Mouse (Mus musculus) frontal cortex, postnatal 25 days (tissue): ENCODE measurements around the gene Mapkapk3.
"Not testable (repeated sequence)": the region's sequence is repeated elsewhere in the genome, so short reads cannot be mapped to it uniquely, and the experiment has no call there.

Experiments
- DNase-seq, 2 experiments: peaks; one replicate each; pipeline ENCODE4 v3.0.0; 2022; ENCODE audit warnings: low spot score in 2 of 2

Mapkapk3 gene

GRCm38 (mm10) chr9:107307099-107307872 lies 17.6 kb upstream of the Mapkapk3 start:
- no peak for DNase-seq

- DNase-seq, result not testable (repeated sequence)
Observed at GRCm38 (mm10) chr9:107306673-107307072, 17.0 kb upstream of the Mapkapk3 start.

GRCm38 (mm10) chr9:107305601-107306542 lies 16.2 kb upstream of the Mapkapk3 start:
- DNase-seq, result no peak

GRCm38 (mm10) chr9:107305012-107305411 lies 15.3 kb upstream of the Mapkapk3 start:
- DNase-seq, result no peak

- no peak for DNase-seq
Observed at GRCm38 (mm10) chr9:107304383-107304782, 14.7 kb upstream of the Mapkapk3 start.

- DNase-seq, result no peak
Observed at GRCm38 (mm10) chr9:107303900-107304299, 14.2 kb upstream of the Mapkapk3 start.

- DNase-seq, result no peak
Observed at GRCm38 (mm10) chr9:107303121-107303820, 13.6 kb upstream of the Mapkapk3 start.

GRCm38 (mm10) chr9:107302592-107302991 lies 12.9 kb upstream of the Mapkapk3 start:
- no peak for DNase-seq

GRCm38 (mm10) chr9:107301554-107302331 lies 12.1 kb upstream of the Mapkapk3 start:
- DNase-seq, result no peak

GRCm38 (mm10) chr9:107300224-107300973 lies 10.7 kb upstream of the Mapkapk3 start:
- DNase-seq, result no peak

GRCm38 (mm10) chr9:107299783-107300182 lies 10.1 kb upstream of the Mapkapk3 start:
- no peak for DNase-seq

GRCm38 (mm10) chr9:107298876-107299275 lies 9.2 kb upstream of the Mapkapk3 start:
- DNase-seq, result no peak

GRCm38 (mm10) chr9:107298059-107298780 lies 8.5 kb upstream of the Mapkapk3 start:
- no peak for DNase-seq

GRCm38 (mm10) chr9:107297658-107298057 lies 8.0 kb upstream of the Mapkapk3 start:
- no peak for DNase-seq

- no peak for DNase-seq
Observed at GRCm38 (mm10) chr9:107297059-107297458, 7.4 kb upstream of the Mapkapk3 start.

- peak; percentile 93 to 95 for DNase-seq
Observed at GRCm38 (mm10) chr9:107296501-107296965, 6.9 kb upstream of the Mapkapk3 start.

- no peak for DNase-seq
Observed at GRCm38 (mm10) chr9:107296041-107296440, 6.4 kb upstream of the Mapkapk3 start.

- DNase-seq, result no peak
Observed at GRCm38 (mm10) chr9:107296016-107296040, 6.2 kb upstream of the Mapkapk3 start, which contains the start of gene Cish. Gene Cish (plus strand): TSS chr9:107296026.

- DNase-seq, result no peak
Observed at GRCm38 (mm10) chr9:107295616-107296015, 5.9 kb upstream of the Mapkapk3 start.

GRCm38 (mm10) chr9:107294249-107294648 lies 4.6 kb upstream of the Mapkapk3 start:
- peak; percentile 62 to 72 for DNase-seq
